Mouse (Mus musculus) stomach, postnatal 0 days (tissue): ENCODE measurements at regions not wholly inside any gene's neighbourhood (a gene's known extent, or its start where the extent isn't known, plus 50 kb on each side); places are given as distances from the start of the nearest gene placed in this dataset.

Source experiments
- CTCF ChIP-seq: IDR thresholded peaks from 2 replicates; pipeline ENCODE4 v1.5.1; 2016; ENCODE audit warnings: antibody characterized with exemption, low read depth, mild to moderate bottlenecking, moderate library complexity
- EP300 ChIP-seq: optimal IDR thresholded peaks from 2 replicates; pipeline ENCODE3; 2016; ENCODE audit warnings: antibody characterized with exemption

DNA sequence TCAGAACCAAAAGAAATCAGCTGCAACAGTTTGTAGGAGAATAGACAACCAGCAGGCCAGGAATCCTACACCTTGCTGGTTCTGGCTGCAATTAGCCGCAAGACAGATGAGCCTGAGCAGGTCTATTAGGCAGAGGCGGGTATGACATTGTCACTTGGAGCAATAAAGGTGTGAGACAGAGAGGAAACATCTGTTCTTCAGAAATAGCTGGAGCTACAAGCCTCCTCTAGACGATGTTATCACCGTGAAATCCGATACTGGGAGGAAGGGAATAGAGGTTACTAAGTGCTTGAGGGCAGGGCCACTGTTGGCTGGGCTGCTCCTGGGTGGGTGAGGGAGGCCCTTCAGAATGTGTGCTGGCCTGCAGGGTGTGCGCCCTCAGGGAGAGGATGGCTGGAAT, 135.8 kb upstream of the Sulf2 start:
- TF ChIP-seq CTCF (no peak), EP300 (no peak)
